Mouse (Mus musculus) MEL (cell line): ENCODE results near the gene Sycp2l. TPM values are rescaled to one million over a fixed set of nuclear protein-coding genes. Genes with fewer than 3 reads are reported as not detected.

Experiments
- DNase-seq: peaks from one replicate; pipeline ENCODE4 v3.0.0; 2011; ENCODE audit warnings: low read depth, low spot score
- H3K27ac ChIP-seq: 2 replicates; pipeline ENCODE4 v1.5.1; 2012; ENCODE audit warnings: low read depth, mild to moderate bottlenecking, control low read depth, low read length, moderate library complexity; ENCODE audit not compliant: control insufficient read depth
- H3K27me3 ChIP-seq, 2 experiments: fragments of 150-350 bp in 1 of 2; sonication (generic) in 1 of 2; 2 replicates each; pipeline ENCODE4 v1.6.1; 2012; ENCODE audit warnings: low read length in 2 of 2, mild to moderate bottlenecking in 2 of 2, improper control_type of control experiment in 1 of 2, moderate library complexity in 1 of 2; ENCODE audit not compliant: insufficient read depth in 2 of 2, control insufficient read depth in 1 of 2
- H3K36me3 ChIP-seq, 2 experiments: 2 replicates each; pipeline ENCODE4 v1.6.1; 2012 to 2014; ENCODE audit warnings: low read length in 2 of 2, improper control_type of control experiment in 1 of 2, inconsistent platforms in 1 of 2, mild to moderate bottlenecking in 1 of 2; ENCODE audit not compliant: insufficient read depth in 2 of 2, control insufficient read depth in 1 of 2
- H3K4me1 ChIP-seq, 2 experiments: fragments of 150-350 bp in 1 of 2; sonication (generic) in 1 of 2; 2 replicates each; pipeline ENCODE4 v1.6.1; 2012; ENCODE audit warnings: low read length in 2 of 2, improper control_type of control experiment in 1 of 2, mild to moderate bottlenecking in 1 of 2; ENCODE audit not compliant: insufficient read depth in 2 of 2, control insufficient read depth in 1 of 2
- H3K4me3 ChIP-seq, 2 experiments: fragments of 150-350 bp in 1 of 2; sonication (generic) in 1 of 2; 2 replicates each; pipeline ENCODE4 v1.5.1; 2012; ENCODE audit warnings: low read depth in 2 of 2, low read length in 2 of 2, mild to moderate bottlenecking in 2 of 2, moderate library complexity in 2 of 2, control low read depth in 1 of 2, improper control_type of control experiment in 1 of 2; ENCODE audit not compliant: control insufficient read depth in 1 of 2, insufficient read depth in 1 of 2
- H3K79me2 ChIP-seq: 2 replicates; pipeline ENCODE4 v1.6.1; 2012; ENCODE audit warnings: mild to moderate bottlenecking, low read length, moderate library complexity; ENCODE audit not compliant: control insufficient read depth, poor library complexity, insufficient read depth
- H3K9ac ChIP-seq: 2 replicates; pipeline ENCODE4 v1.6.1; 2012; ENCODE audit warnings: low read depth, mild to moderate bottlenecking, control low read depth, low read length, moderate library complexity; ENCODE audit not compliant: control insufficient read depth, poor library complexity, severe bottlenecking
- H3K9me3 ChIP-seq: fragments of 150-350 bp; sonication (generic); replicated peaks from 2 replicates; pipeline ENCODE4 v1.6.1; 2012; ENCODE audit warnings: mild to moderate bottlenecking, low read length, improper control_type of control experiment, moderate library complexity; ENCODE audit not compliant: insufficient read depth
- CHD2 ChIP-seq: IDR thresholded peaks from 2 replicates; pipeline ENCODE4 v1.6.1; 2011; ENCODE audit warnings: low read length, improper control_type of control experiment
- E2F4 ChIP-seq: IDR thresholded peaks from 2 replicates; pipeline ENCODE4 v1.6.1; 2011; ENCODE audit warnings: low read depth, low read length, improper control_type of control experiment, borderline replicate concordance
- ELF1 ChIP-seq: IDR thresholded peaks from 2 replicates; pipeline ENCODE4 v1.6.1; 2014; ENCODE audit warnings: low read depth, mild to moderate bottlenecking, inconsistent platforms, low read length, improper control_type of control experiment, moderate library complexity
- EP300 ChIP-seq, 2 experiments: IDR thresholded peaks; 2 replicates each; pipeline ENCODE4 v1.6.1; 2011; ENCODE audit warnings: improper control_type of control experiment in 2 of 2, low read length in 2 of 2, low read depth in 1 of 2, mild to moderate bottlenecking in 1 of 2
- HCFC1 ChIP-seq: IDR thresholded peaks from 2 replicates; pipeline ENCODE4 v1.6.1; 2012; ENCODE audit warnings: low read depth, mild to moderate bottlenecking, inconsistent platforms, low read length, improper control_type of control experiment, moderate library complexity
- JUND ChIP-seq: IDR thresholded peaks from 2 replicates; pipeline ENCODE4 v1.6.1; 2011; ENCODE audit warnings: low read depth, mild to moderate bottlenecking, improper control_type of control experiment, low read length
- KAT2A ChIP-seq: conservative IDR thresholded peaks from 2 replicates; pipeline ENCODE4 v1.6.1; 2012; ENCODE audit warnings: low read depth, low read length, improper control_type of control experiment, inconsistent platforms
- MAFK ChIP-seq: IDR thresholded peaks from 2 replicates; pipeline ENCODE4 v1.6.1; 2011; ENCODE audit warnings: low read depth, mild to moderate bottlenecking, low read length, improper control_type of control experiment, borderline replicate concordance
- MAX ChIP-seq: IDR thresholded peaks from 2 replicates; pipeline ENCODE4 v1.6.1; 2011; ENCODE audit warnings: low read length, improper control_type of control experiment
- MEF2A ChIP-seq: IDR thresholded peaks from 2 replicates; pipeline ENCODE4 v1.6.1; 2014; ENCODE audit warnings: low read depth, mild to moderate bottlenecking, inconsistent platforms, low read length, improper control_type of control experiment; ENCODE audit not compliant: poor library complexity, insufficient replicate concordance, severe bottlenecking; ENCODE audit errors: extremely low read depth
- MYB ChIP-seq: IDR thresholded peaks from 2 replicates; pipeline ENCODE4 v1.6.1; 2011; ENCODE audit warnings: mild to moderate bottlenecking, low read depth, low read length, improper control_type of control experiment
- MYC ChIP-seq: IDR thresholded peaks from 2 replicates; pipeline ENCODE4 v1.6.1; 2011; ENCODE audit warnings: low read depth, mild to moderate bottlenecking, low read length, improper control_type of control experiment, moderate library complexity
- POLR2A ChIP-seq, 2 experiments: IDR thresholded peaks; 2 replicates each; pipeline ENCODE4 v1.6.1; 2011 to 2012; ENCODE audit warnings: low read length in 2 of 2, mild to moderate bottlenecking in 2 of 2, control low read depth in 1 of 2, improper control_type of control experiment in 1 of 2, low read depth in 1 of 2, moderate library complexity in 1 of 2; ENCODE audit not compliant: control insufficient read depth in 1 of 2, insufficient read depth in 1 of 2, poor library complexity in 1 of 2
- RAD21 ChIP-seq: IDR thresholded peaks from 2 replicates; pipeline ENCODE4 v1.6.1; 2011; ENCODE audit warnings: mild to moderate bottlenecking, low read depth, low read length, improper control_type of control experiment
- RCOR1 ChIP-seq: IDR thresholded peaks from 2 replicates; pipeline ENCODE4 v1.6.1; 2012; ENCODE audit warnings: low read depth, mild to moderate bottlenecking, inconsistent platforms, low read length, improper control_type of control experiment
- SMC3 ChIP-seq: IDR thresholded peaks from 2 replicates; pipeline ENCODE4 v1.6.1; 2011; ENCODE audit warnings: low read depth, low read length, improper control_type of control experiment
- TAL1 ChIP-seq: IDR thresholded peaks from 2 replicates; pipeline ENCODE4 v1.6.1; 2012; ENCODE audit warnings: mild to moderate bottlenecking, inconsistent platforms, low read length, moderate library complexity, mixed read lengths
- TBP ChIP-seq: IDR thresholded peaks from 2 replicates; pipeline ENCODE4 v1.8.0; 2011; ENCODE audit warnings: low read depth, low read length, improper control_type of control experiment
- TCF12 ChIP-seq: IDR thresholded peaks from 2 replicates; pipeline ENCODE4 v1.6.1; 2014; ENCODE audit warnings: low read depth, mild to moderate bottlenecking, inconsistent platforms, low read length, improper control_type of control experiment, moderate library complexity
- UBTF ChIP-seq: IDR thresholded peaks from 2 replicates; pipeline ENCODE4 v1.6.1; 2012; ENCODE audit warnings: low read depth, mild to moderate bottlenecking, inconsistent platforms, low read length, improper control_type of control experiment, moderate library complexity, borderline replicate concordance; ENCODE audit not compliant: insufficient read depth
- USF1 ChIP-seq: IDR thresholded peaks from 2 replicates; pipeline ENCODE4 v1.6.1; 2014; ENCODE audit warnings: low read depth, mild to moderate bottlenecking, inconsistent platforms, low read length, improper control_type of control experiment, moderate library complexity
- ZC3H11A ChIP-seq: IDR thresholded peaks from 2 replicates; pipeline ENCODE4 v1.6.1; 2012; ENCODE audit warnings: low read depth, mild to moderate bottlenecking, inconsistent platforms, low read length, improper control_type of control experiment
- ZKSCAN1 ChIP-seq: IDR thresholded peaks from 2 replicates; pipeline ENCODE4 v1.6.1; 2012; ENCODE audit warnings: low read depth, mild to moderate bottlenecking, inconsistent platforms, low read length, improper control_type of control experiment, moderate library complexity
- polyA plus RNA-seq, 2 experiments: library from polyadenylated mRNA; stranded (reverse) in 1 of 2; unstranded in 1 of 2; fragments of >175 nt in 1 of 2; fragments of >200 nt in 1 of 2; gene quantifications; 2 replicates each; pipeline versions ENCODE4 v1.2.1 to v1.2.4; 2012; ENCODE audit warnings: low replicate concordance in 2 of 2, low read depth in 1 of 2; ENCODE audit not compliant: insufficient read length in 2 of 2, insufficient read depth in 1 of 2, missing spikeins in 1 of 2
- total RNA-seq: library from RNA; depleted of rRNA; stranded (reverse); fragments of 300-350 nt; gene quantifications from 2 replicates; pipeline ENCODE4 v1.2.3, GENCODE M21; 2012

The Sycp2l gene
- total and polyA plus RNA-seq, 3 experiments: not detected

GRCm38 (mm10) chr13:41078690-41079420 lies 35.3 kb upstream of the Sycp2l start:
- TF ChIP-seq MYC (no peak), TAL1 (no peak), POLR2A (IDR thresholded peaks at IDR 0.05; ENCODE audit: control insufficient read depth in 1 of 2, insufficient read depth in 1 of 2, low read depth in 1 of 2, low read length in 2 of 2, poor library complexity in 1 of 2) (no peak), KAT2A (no peak), RCOR1 (no peak), HCFC1 (no peak), MEF2A (no peak), ZC3H11A (no peak), MAX (no peak), UBTF (no peak)
- TF ChIP-seq, all 39 proteins: peak for 0
- Histone ChIP-seq H3K4me3 (no peak overlapping the region), H3K9ac (no peak overlapping the region), H3K36me3 (no peaks in the 10 kb centered on the region), H3K27ac (no peak overlapping the region), H3K9me3 (no peaks in the 10 kb centered on the region), H3K27me3 (peaks cover 0 to 2% of the 10 kb centered on the region in 2 experiments; a peak in 2 of 4 replicates), H3K79me2 (no peaks in the 10 kb centered on the region), H3K4me1 (no peaks in the 10 kb centered on the region)
- no peak for DNase-seq

- Histone ChIP-seq H3K4me1 (no peaks in the 10 kb centered on the region), H3K79me2 (no peaks in the 10 kb centered on the region), H3K4me3 (no peak within 1 kb of the TSS), H3K27me3 (peaks cover 0 to 2% of the 10 kb centered on the region in 2 experiments; a peak in 2 of 4 replicates), H3K9ac (no peak within 1 kb of the TSS), H3K27ac (no peak within 1 kb of the TSS), H3K36me3 (no peaks in the 10 kb centered on the region), H3K9me3 (no peaks in the 10 kb centered on the region)
- peak; percentile 26 for DNase-seq
- TF ChIP-seq MAFK (no peak), MYB (no peak), ZC3H11A (no peak), SMC3 (no peak), E2F4 (no peak), TBP (no peak), POLR2A (IDR thresholded peaks at IDR 0.05; ENCODE audit: control insufficient read depth in 1 of 2, insufficient read depth in 1 of 2, low read depth in 1 of 2, low read length in 2 of 2, poor library complexity in 1 of 2) (no peak), EP300 (IDR thresholded peaks at IDR 0.05; ENCODE audit: low read depth in 1 of 2, low read length in 2 of 2) (no peak), TCF12 (no peak), TAL1 (no peak), CHD2 (no peak), ELF1 (no peak), RAD21 (no peak), USF1 (no peak), JUND (no peak), ZKSCAN1 (no peak)
Observed at GRCm38 (mm10) chr13:41079421-41079780, 34.7 kb upstream of the Sycp2l start, which contains the start of gene Mak. Mak (minus strand) TSS chr13:41079706.
